Mouse (Mus musculus): ENCODE data around the gene Gas7. TPM values are rescaled to one million over a fixed set of nuclear protein-coding genes. Genes with fewer than 3 reads are reported as not detected.

The Gas7 gene
- polyA plus RNA-seq, 1 experiment from 2014 or later, result 2.7 TPM

DNA sequence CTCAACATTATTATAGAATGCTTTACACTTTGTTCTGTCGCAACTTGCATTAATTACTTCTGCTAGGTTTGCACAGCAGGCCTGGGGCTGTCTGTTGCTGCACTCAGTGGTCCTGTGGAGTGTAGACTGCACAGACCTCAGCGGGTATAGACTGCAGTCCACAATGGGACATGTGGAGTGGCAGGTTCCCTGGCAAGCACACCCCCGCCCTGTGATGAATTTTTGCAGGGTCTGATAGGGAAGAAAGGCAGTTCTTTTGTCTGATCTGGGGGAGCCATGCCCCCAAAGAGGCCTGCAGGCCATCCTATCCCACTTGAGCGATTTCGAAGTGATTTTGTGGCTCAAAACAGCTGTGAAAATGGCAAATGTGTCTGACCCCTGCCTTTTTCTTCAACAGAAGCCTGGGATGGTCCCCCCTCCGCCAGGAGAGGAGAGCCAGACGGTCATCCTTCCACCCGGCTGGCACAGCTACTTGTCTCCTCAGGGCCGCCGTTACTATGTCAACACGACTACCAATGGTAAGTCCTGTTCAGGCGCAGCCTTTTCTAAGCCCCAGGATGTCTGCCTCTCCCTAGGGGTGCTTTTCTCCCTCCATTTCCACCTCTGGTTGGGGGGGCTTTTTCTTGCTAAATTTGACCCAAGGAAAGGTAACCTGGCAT lies 147.6 kb downstream of the Gas7 start:
- Histone ChIP-seq H3K9ac (ENCODE audit: low read length) (no peak overlapping the region), H3K4me3 (ENCODE audit: low read depth, low read length) (no peak overlapping the region), H3K27ac (replicated peaks; ENCODE audit: low read depth, low read length) (no peak overlapping the region), H3K4me1 (ENCODE audit: control insufficient read depth, insufficient read depth, low read length) (no peaks in the 10 kb centered on the region), H3K36me3 (ENCODE audit: control insufficient read depth, insufficient read depth, low read length) (no peaks in the 10 kb centered on the region), H3K9me3 (ENCODE audit: control insufficient read depth, low read length) (no peaks in the 10 kb centered on the region), H3K4me2 (ENCODE audit: low read depth, severe bottlenecking) (no peak overlapping the region), H3K27me3 (ENCODE audit: control insufficient read depth, insufficient read depth, low read length) (no peaks in the 10 kb centered on the region)
- WGBS, result 70% methylated on average over 12 of the region's 12 CpGs
- no peak for ATAC-seq (ENCODE audit: insufficient number of reproducible peaks, low FRiP score, low TSS enrichment, low read depth)
- no peak for DNase-seq (ENCODE audit: low spot score)

DNA sequence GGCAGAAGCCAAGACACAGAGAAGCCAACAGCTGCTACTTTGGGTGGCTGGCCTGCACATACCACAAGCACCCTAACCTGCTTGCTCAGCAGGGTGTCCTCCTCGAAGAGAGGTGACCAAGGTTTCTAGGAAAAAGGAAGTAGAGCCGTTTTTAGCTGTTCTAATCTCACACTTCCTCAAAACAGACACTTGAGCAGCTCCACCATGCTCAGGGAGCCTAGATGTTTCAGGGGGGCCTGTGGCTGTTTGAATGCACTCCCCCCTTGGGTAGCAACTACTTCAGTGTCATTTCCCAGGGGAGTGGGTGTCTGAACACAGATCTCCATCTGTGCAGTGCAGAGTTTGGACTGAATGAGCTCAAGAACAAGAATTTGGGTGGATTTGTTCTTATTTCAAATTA lies 149.2 kb downstream of the Gas7 start:
- Histone ChIP-seq H3K4me1 (ENCODE audit: control insufficient read depth, insufficient read depth, low read length) (no peaks in the 10 kb centered on the region), H3K9me3 (ENCODE audit: control insufficient read depth, low read length) (no peaks in the 10 kb centered on the region), H3K36me3 (ENCODE audit: control insufficient read depth, insufficient read depth, low read length) (no peaks in the 10 kb centered on the region), H3K9ac (ENCODE audit: low read length) (no peak overlapping the region), H3K4me2 (ENCODE audit: low read depth, severe bottlenecking) (no peak overlapping the region), H3K4me3 (ENCODE audit: low read depth, low read length) (no peak overlapping the region), H3K27me3 (ENCODE audit: control insufficient read depth, insufficient read depth, low read length) (no peaks in the 10 kb centered on the region), H3K27ac (replicated peaks; ENCODE audit: low read depth, low read length) (no peak overlapping the region)
- 73% methylated on average over 2 of the region's 2 CpGs for WGBS
- DNase-seq (ENCODE audit: low spot score) (no peak), ATAC-seq (ENCODE audit: insufficient number of reproducible peaks, low FRiP score, low TSS enrichment, low read depth) (no peak)

DNA sequence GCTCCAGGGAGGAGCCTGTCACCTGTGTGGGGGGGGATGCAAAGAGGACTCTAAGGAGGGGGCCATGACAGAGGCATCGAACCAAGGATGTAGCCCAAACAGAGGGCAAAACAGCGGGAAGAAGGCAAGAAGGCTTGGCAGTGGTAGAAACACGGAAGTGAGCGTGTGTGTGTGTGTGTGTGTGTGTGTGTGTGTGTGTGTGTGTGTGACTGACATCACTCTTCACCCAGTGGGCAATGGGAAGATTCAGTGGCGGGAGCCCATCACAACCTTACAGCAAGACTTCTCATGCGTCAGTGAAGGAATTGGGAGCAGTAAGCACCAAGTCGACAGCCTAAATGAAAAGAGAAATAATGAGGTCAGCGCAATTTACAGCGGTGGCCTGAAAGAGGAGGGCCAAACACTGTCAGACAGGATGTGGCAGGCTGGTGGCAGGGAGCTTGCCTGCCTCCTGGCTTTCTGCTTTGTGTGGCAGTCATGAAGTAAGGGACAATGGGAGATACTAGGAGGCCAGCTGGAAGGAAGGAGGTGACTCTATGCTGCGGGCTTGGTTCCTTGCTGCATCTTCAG lies 153.0 kb downstream of the Gas7 start:
- Histone ChIP-seq H3K36me3 (ENCODE audit: control insufficient read depth, insufficient read depth, low read length) (no peaks in the 10 kb centered on the region), H3K27ac (replicated peaks; ENCODE audit: low read depth, low read length) (no peak overlapping the region), H3K4me2 (ENCODE audit: low read depth, severe bottlenecking) (no peak overlapping the region), H3K4me1 (ENCODE audit: control insufficient read depth, insufficient read depth, low read length) (no peaks in the 10 kb centered on the region), H3K27me3 (ENCODE audit: control insufficient read depth, insufficient read depth, low read length) (no peaks in the 10 kb centered on the region), H3K4me3 (ENCODE audit: low read depth, low read length) (no peak overlapping the region), H3K9me3 (ENCODE audit: control insufficient read depth, low read length) (no peaks in the 10 kb centered on the region), H3K9ac (ENCODE audit: low read length) (no peak overlapping the region)
- DNase-seq (ENCODE audit: low spot score) (no peak), ATAC-seq (ENCODE audit: insufficient number of reproducible peaks, low FRiP score, low TSS enrichment, low read depth) (no peak)
- 81% methylated on average over 10 of the region's 10 CpGs for WGBS

DNA sequence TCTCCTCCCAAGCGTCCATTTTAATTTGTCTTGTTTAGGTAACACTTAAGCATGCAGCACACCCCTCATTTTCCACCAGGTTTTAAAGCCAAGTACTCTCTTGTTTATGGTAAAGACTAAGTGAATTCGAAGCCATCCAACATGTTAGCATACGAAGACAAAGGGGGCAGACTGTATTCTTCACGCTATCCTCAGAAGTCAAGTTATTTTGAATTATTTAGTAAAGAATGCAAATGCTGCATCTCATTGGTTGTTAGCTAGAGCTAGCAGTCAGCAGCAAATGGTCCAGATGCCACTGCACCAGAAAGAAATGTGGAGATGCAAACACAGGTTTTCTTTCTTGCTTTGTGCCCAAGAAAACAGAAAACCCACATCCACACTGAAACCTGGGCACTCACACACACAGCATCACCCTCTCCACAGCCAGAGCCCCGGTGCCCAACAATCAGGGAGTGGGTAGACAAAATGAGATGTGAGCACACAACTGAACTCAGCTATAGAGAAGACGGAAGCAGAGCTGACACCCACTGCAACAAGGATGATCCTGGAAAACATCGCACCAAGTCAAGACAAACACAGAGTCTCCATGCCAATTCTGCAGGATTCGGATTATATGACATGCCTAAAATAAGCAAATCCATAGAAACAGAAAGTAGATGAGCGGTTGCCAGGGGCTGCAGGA lies 157.1 kb downstream of the Gas7 start:
- no peaks in the 10 kb centered on the region for H3K36me3 ChIP-seq (ENCODE audit: control insufficient read depth, insufficient read depth, low read length)
- ATAC-seq (ENCODE audit: insufficient number of reproducible peaks, low FRiP score, low TSS enrichment, low read depth) (no peak), DNase-seq (ENCODE audit: low spot score) (no peak)
- no peak overlapping the region for H3K9ac ChIP-seq (ENCODE audit: low read length)
- no peak overlapping the region for H3K27ac ChIP-seq (replicated peaks; ENCODE audit: low read depth, low read length)
- H3K27me3 ChIP-seq (ENCODE audit: control insufficient read depth, insufficient read depth, low read length), result no peaks in the 10 kb centered on the region
- 86% methylated on average over 9 of the region's 9 CpGs for WGBS
- H3K4me1 ChIP-seq (ENCODE audit: control insufficient read depth, insufficient read depth, low read length), result no peaks in the 10 kb centered on the region
- no peak overlapping the region for H3K4me3 ChIP-seq (ENCODE audit: low read depth, low read length)
- no peaks in the 10 kb centered on the region for H3K9me3 ChIP-seq (ENCODE audit: control insufficient read depth, low read length)
- no peak overlapping the region for H3K4me2 ChIP-seq (ENCODE audit: low read depth, severe bottlenecking)

DNA sequence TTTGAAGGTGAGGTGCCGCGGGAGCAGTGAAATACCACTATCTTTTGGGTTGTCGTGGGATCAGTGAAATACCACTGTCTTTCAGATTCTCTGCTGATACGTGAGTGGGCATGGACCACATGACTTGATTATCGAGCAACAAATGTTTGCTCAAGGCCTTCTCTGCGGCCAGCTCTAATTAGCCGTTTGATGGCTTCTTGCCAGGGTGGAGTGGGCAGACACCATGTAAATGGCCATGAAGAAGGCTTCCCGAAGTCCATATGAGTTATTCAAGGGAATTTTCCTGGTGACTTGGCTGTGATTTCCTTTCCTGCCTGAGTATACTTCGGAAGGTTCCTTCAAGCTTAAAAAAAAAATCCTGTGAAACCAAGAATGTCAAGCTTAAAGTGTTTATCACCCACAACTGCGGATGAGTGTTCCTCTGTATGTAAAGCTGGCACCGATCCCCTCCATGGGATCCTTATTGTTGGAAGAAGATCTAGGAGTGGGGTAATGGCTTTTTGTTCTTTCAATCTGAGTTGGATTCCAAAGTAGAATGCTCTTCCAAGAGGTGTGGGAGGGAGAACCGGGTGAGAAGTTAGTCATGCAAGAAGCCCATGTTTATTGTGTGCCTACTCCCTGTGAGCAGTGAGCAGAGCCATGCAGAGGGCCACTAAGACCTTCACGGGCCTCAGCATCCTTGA lies 161.5 kb downstream of the Gas7 start:
- DNase-seq (ENCODE audit: low spot score), result no peak
- H3K4me2 ChIP-seq (ENCODE audit: low read depth, severe bottlenecking), result no peak overlapping the region
- H3K4me1 ChIP-seq (ENCODE audit: control insufficient read depth, insufficient read depth, low read length), result no peaks in the 10 kb centered on the region
- no peaks in the 10 kb centered on the region for H3K36me3 ChIP-seq (ENCODE audit: control insufficient read depth, insufficient read depth, low read length)
- 90% methylated on average over 13 of the region's 13 CpGs for WGBS
- no peak overlapping the region for H3K4me3 ChIP-seq (ENCODE audit: low read depth, low read length)
- no peak overlapping the region for H3K27ac ChIP-seq (replicated peaks; ENCODE audit: low read depth, low read length)
- H3K9me3 ChIP-seq (ENCODE audit: control insufficient read depth, low read length), result no peaks in the 10 kb centered on the region
- no peak for ATAC-seq (ENCODE audit: insufficient number of reproducible peaks, low FRiP score, low TSS enrichment, low read depth)
- H3K9ac ChIP-seq (ENCODE audit: low read length), result no peak overlapping the region
- H3K27me3 ChIP-seq (ENCODE audit: control insufficient read depth, insufficient read depth, low read length), result no peaks in the 10 kb centered on the region

DNA sequence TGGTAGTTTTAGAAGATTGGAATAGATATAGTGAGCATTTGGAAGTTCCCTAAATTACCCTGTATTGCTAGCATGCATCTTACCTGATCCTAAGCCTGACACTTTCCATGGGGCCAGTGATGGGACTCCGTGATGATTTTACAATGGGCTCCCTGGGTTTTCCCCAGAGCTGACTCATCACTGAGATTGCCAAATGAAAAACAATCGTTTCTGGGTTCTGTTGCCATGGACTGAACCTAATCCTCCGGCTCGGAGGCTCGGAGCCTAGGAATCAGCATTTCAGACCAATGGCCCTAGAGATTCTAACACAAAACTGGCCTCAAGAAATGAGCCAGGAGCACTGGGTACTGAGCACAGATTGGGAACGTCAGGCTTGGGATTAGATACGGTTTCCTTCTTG lies 167.1 kb downstream of the Gas7 start:
- Histone ChIP-seq H3K4me2 (ENCODE audit: low read depth, severe bottlenecking) (no peak overlapping the region), H3K36me3 (ENCODE audit: control insufficient read depth, insufficient read depth, low read length) (no peaks in the 10 kb centered on the region), H3K4me3 (ENCODE audit: low read depth, low read length) (no peak overlapping the region), H3K27me3 (ENCODE audit: control insufficient read depth, insufficient read depth, low read length) (no peaks in the 10 kb centered on the region), H3K9me3 (ENCODE audit: control insufficient read depth, low read length) (no peaks in the 10 kb centered on the region), H3K27ac (replicated peaks; ENCODE audit: low read depth, low read length) (no peak overlapping the region), H3K9ac (ENCODE audit: low read length) (no peak overlapping the region), H3K4me1 (ENCODE audit: control insufficient read depth, insufficient read depth, low read length) (no peaks in the 10 kb centered on the region)
- WGBS, result 87% methylated on average over 7 of the region's 7 CpGs
- DNase-seq (ENCODE audit: low spot score) (no peak), ATAC-seq (ENCODE audit: insufficient number of reproducible peaks, low FRiP score, low TSS enrichment, low read depth) (no peak)

DNA sequence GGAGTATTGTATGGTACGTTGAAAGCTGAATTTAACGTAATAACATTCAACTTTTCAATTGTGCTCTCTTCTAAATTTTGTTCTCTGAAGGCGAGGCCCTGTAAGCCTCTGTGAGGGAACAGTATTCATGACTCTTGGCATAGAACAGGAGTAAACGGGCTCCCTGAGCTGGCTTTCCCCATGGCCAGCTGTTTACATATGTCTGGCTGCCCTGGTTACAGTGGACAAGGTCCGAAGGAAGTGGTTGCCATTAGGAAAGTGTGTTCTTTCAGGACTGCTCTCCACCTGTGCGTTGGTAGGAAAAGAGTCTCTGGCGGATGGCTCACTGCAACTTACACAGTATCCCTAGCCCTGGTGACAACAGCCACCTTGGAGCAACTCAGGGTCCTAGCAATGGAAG lies 171.9 kb downstream of the Gas7 start:
- Histone ChIP-seq H3K27me3 (ENCODE audit: control insufficient read depth, insufficient read depth, low read length) (no peaks in the 10 kb centered on the region), H3K27ac (replicated peaks; ENCODE audit: low read depth, low read length) (no peak overlapping the region), H3K4me1 (ENCODE audit: control insufficient read depth, insufficient read depth, low read length) (no peaks in the 10 kb centered on the region), H3K36me3 (ENCODE audit: control insufficient read depth, insufficient read depth, low read length) (no peaks in the 10 kb centered on the region), H3K4me3 (ENCODE audit: low read depth, low read length) (no peak overlapping the region), H3K9ac (ENCODE audit: low read length) (no peak overlapping the region), H3K9me3 (ENCODE audit: control insufficient read depth, low read length) (no peaks in the 10 kb centered on the region), H3K4me2 (ENCODE audit: low read depth, severe bottlenecking) (no peak overlapping the region)
- 89% methylated on average over 7 of the region's 7 CpGs for WGBS
- DNase-seq (ENCODE audit: low spot score) (no peak), ATAC-seq (ENCODE audit: insufficient number of reproducible peaks, low FRiP score, low TSS enrichment, low read depth) (no peak)

DNA sequence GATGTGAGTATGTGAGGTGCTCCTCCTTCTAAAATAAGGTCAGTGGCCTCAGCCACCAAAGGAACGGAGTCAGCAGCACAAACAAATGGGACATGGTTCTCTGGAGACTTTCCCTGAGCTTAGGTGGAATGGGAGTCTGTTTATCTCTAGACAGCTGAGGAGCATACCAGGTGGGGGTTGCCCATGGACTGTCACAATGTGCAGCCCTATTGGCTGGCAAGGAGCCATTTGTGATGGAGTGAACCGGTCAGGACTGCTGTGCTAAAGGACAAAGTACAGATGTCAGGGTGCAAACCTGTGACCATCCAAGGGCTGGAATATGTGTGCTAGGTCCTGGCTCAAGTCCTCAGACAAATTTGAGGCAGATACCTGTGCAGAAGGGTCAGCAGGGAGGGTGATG lies 173.3 kb downstream of the Gas7 start:
- no peak overlapping the region for H3K9ac ChIP-seq (ENCODE audit: low read length)
- no peaks in the 10 kb centered on the region for H3K27me3 ChIP-seq (ENCODE audit: control insufficient read depth, insufficient read depth, low read length)

More for the DNA sequence above, 173.3 kb downstream of the Gas7 start:
- no peak for DNase-seq (ENCODE audit: low spot score)
- no peak overlapping the region for H3K4me2 ChIP-seq (ENCODE audit: low read depth, severe bottlenecking)
- no peak overlapping the region for H3K27ac ChIP-seq (replicated peaks; ENCODE audit: low read depth, low read length)
- H3K36me3 ChIP-seq (ENCODE audit: control insufficient read depth, insufficient read depth, low read length), result no peaks in the 10 kb centered on the region
- no peaks in the 10 kb centered on the region for H3K4me1 ChIP-seq (ENCODE audit: control insufficient read depth, insufficient read depth, low read length)
- no peaks in the 10 kb centered on the region for H3K9me3 ChIP-seq (ENCODE audit: control insufficient read depth, low read length)
- ATAC-seq (ENCODE audit: insufficient number of reproducible peaks, low FRiP score, low TSS enrichment, low read depth), result no peak
- no peak overlapping the region for H3K4me3 ChIP-seq (ENCODE audit: low read depth, low read length)
- WGBS, result 85% methylated on average over 2 of the region's 2 CpGs
